Mouse (Mus musculus) CD8-positive naive resting alpha-beta T cell, adult 2 months (primary cell): ENCODE measurements around the gene Oprl1.

Source experiments
- DNase-seq, 2 experiments: peaks; one replicate each; pipeline ENCODE4 v3.0.0; 2022; ENCODE audit warnings: low read depth in 2 of 2, low spot score in 2 of 2

Gene Oprl1

GRCm38 (mm10) chr2:181691571-181691970, 23.2 kb upstream of the Oprl1 start:
- peak in 1 of 2 experiments; percentile 20 for DNase-seq

- no peak for DNase-seq
Observed at GRCm38 (mm10) chr2:181692304-181692703, 22.5 kb upstream of the Oprl1 start.

DNA sequence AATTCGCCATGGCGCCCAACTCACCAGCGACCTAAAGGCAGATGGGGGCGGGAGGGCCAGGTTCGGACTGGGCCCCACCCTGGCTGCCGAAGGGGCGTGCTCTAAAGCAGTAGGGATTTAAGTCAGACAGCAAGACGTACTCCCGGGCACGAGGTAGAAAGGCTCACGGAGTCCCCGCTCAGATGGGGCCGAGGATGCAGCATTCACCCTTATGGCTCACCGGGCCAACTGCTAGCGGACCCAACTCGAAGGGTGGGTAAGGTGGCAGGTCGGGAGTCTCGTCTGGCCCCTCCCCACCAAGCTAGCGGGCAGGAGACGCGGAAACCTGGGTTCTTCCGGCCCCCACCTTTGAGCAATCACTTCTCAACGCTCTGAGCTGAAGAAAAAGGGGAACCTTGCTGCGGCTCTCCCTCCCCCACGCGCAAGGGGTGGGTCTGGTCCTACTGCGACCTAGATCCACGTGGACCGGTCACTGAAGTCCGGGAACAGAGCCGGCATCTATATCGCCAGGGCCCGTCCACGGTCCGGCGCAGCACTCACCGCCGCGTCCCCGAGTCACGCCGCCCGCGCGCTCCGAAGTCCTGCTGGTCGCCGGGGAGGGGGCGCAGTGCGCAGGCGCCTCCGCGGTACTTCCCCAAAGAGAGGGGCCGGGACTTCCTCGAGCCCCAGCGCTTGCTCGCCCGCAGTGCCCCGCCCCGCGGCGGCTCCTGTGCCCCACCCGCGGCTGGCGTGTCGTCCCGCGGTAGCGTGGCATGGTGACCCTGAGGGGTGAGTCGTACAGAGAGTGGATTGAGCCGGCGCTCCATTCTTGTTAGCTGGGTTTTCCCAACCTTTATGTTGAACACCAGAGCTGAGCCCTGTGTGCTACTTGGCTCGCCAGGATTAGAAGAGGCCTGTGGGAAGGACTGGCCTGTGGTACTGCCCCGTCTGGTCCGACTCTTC, 21.2 kb upstream of the Oprl1 start, which contains the start of gene Rgs19:
Gene Rgs19, minus strand, starts transcription at position 639 of the 942 bp plus-strand sequence.
- DNase-seq = peak; percentile 66 to 78

DNA sequence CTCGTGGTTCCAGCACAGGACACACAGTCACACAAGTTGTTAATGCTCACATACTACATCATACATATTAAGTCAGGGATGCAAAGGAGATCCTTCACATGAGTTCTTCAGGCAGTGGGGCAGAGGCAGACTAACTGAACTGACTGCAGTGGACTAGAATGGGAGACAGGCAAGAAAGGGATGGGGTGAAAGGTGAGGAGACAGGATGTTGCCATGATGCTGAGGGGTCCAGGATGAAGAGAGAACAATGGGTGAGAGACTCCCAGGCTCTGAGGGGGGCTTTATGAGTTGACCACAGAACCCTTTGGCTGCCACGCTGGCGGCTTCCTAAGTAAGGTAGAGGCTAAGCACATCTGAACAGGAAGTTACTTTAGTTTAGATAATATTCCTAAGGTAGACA, 20.2 kb upstream of the Oprl1 start:
- DNase-seq = no peak

- DNase-seq = no peak
Observed at GRCm38 (mm10) chr2:181695776-181696175, 19.0 kb upstream of the Oprl1 start.

DNA sequence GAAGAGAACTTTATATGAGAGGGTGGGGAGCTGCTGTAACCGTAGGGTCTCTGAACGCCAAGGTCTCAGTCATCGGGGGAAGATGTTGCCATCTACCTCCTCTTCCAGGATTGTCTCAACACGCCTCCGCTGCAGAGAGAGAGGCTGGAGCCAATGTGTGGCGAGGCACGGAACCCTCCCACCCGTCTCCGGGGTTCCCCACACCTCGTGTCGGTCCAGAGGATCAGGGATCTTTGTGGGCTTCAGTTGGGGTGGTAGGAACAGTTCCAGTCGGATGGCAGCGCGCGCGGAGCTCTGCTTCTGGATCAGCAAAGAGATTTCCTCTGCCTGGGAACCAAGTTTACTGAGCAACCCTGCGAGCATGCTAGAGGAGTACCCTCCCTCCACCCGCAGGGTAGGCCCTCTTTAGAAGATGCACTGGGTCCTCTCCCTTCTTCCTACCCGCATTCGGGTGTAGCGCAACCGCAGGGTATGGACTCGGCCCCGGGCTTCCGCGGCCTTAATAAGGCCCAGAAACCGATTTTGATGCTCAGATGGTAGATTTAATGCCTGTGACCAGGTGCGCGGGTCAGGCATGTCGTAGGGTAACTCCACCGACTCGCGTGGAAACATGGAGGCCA, 17.9 kb upstream of the Oprl1 start:
- no peak for DNase-seq

GRCm38 (mm10) chr2:181698241-181698640, 16.6 kb upstream of the Oprl1 start, which contains the start of gene Lkaaear1:
TSS of gene Lkaaear1 (minus strand) at chr2:181698442.
- no peak for DNase-seq

DNA sequence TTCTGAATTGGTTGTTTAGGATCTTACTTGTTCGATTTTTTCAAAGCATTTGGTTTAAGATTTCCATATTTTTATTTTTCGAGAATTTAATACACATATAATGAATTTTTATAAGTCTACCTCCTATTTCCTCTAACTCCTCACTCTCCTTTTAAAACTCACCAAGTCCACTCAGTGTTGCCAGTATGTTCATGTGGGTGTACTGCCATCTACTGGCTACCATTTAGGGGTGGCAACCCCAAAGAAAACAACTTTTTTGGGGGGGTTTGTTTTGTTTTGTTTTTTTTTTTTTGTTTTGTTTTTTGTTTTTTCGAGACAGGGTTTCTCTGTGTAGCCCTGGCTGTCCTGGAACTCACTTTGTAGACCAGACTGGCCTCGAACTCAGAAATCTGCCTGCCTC, 8.1 kb upstream of the Oprl1 start:
- peak in 1 of 2 experiments; percentile 37 for DNase-seq

GRCm38 (mm10) chr2:181713749-181714148, 1.1 kb upstream of the Oprl1 start:
- DNase-seq = no peak

GRCm38 (mm10) chr2:181715382-181715781, 566 bp downstream of the Oprl1 start:
- DNase-seq = no peak

- no peak for DNase-seq
Observed at GRCm38 (mm10) chr2:181716991-181717390, 2.2 kb downstream of the Oprl1 start.

- DNase-seq = no peak
Observed at GRCm38 (mm10) chr2:181720061-181720460, 5.2 kb downstream of the Oprl1 start.

DNA sequence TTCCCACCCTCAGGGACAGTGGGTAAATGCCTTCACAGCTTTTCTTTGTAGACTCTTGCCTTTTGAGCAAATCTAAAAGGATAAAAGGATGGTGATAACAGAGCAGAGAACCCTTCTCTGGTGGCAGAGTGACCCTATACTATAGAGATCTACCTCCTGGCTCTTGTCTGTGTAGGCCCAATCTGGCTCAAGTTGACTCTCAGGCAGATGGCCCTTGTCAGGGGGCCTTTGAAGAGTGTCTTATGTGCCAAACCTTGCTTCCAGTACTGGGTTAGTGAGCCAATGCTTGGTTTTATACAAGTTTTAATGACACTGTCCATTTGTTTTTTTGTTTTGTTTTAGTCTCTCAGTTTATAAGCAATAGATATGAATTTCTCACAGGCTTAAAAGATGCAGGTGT, 6.4 kb downstream of the Oprl1 start:
- no peak for DNase-seq

GRCm38 (mm10) chr2:181722213-181722612, 7.4 kb downstream of the Oprl1 start:
- no peak for DNase-seq

GRCm38 (mm10) chr2:181727659-181728262, 12.9 kb downstream of the Oprl1 start:
- DNase-seq = no peak

GRCm38 (mm10) chr2:181730051-181730450, 15.2 kb downstream of the Oprl1 start:
- peak in 1 of 2 experiments; percentile 32 for DNase-seq

DNA sequence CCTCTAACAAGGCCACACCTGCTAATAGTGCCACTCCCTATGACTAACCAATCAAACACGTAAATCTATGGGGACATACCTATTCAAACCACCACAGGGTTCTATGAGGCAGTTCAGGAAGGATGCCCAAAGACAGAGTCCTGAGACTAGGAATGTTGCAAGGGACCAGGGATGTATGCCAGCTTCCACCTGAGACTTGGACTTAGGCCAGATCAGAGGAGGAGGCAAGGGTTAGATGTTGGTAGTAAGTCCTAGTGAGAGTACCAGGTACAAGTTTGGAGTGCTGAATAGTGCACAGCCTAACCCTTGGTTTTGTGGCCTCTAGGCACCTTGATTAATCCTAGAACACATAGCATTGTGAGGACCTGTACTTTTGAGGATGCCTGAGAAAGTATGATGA, 37.8 kb downstream of the Oprl1 start:
- no peak for DNase-seq

GRCm38 (mm10) chr2:181758147-181758725, 43.4 kb downstream of the Oprl1 start:
- no peak for DNase-seq

DNA sequence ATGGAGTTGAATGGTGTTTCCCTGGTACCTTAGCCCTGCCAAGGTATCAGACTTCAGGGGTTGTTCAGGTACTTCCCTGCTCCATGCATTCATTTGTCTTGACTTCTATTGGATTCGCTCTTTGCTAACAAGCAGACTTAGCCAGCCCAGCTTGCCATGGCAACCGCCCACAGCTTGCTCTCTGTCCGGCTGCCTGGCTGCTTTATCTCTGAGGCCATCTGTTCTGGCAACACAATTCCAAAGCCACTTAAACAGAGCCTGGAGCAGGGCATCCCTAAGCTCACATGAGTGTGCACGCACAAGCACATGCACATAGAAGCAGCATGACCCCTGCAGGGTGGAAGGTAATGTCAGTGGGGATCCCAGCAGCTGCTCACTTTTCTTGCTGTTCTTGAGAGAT, 44.2 kb downstream of the Oprl1 start:
- no peak for DNase-seq

GRCm38 (mm10) chr2:181763006-181763830, 48.4 kb downstream of the Oprl1 start, which contains the start of gene Myt1:
TSS of gene Myt1 (plus strand) at chr2:181763332.
- no peak for DNase-seq
